Mouse (Mus musculus) retina, postnatal 7 days (tissue): ENCODE results near the gene Fam57a.
A peak's percentile ranks its signal among the peaks of the same experiment; 100 is the strongest.

ENCODE experiments used
- DNase-seq: peaks from one replicate; pipeline ENCODE4 v3.0.0-alpha.2; 2012; ENCODE audit warnings: low read depth, low spot score

The Fam57a gene

DNA sequence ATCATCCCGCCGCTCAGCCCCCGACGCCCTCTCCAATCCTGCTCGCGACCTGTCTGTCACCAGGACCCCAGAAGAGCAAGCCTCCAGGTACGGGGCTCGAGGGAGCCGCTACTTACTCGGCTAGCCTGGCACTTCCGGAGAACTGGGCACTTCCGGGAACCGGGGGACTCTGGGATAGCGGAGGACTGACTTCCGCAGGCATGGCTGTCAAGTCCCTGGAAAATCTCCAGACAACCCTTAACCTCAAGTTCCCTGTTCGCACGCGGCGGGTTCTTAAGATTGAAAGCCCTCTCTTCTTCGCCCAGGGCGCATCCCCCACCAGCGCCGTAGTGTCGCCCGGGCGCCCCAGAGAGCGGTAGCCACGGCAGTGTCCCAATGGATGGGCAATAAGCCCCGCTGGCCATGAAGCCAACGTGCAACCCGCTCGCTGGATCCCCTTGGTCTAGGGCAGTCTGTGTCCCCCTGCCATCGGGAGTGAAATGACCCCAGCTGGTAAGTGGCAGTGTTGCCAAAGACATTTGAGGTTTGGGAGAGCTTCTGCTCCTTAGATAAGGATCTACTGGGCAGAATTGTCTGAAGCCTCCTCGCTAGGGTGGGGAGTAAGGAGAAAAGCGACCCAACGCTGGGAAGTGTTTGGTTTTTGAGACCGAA, at the start of gene Fam57a, which contains the start of gene Vps53:
Fam57a (plus strand) TSS at position 177 of the 651 bp plus-strand sequence.
Vps53 (minus strand) TSS at position 153 of the 651 bp plus-strand sequence.
- DNase-seq = peak; percentile 86

DNA sequence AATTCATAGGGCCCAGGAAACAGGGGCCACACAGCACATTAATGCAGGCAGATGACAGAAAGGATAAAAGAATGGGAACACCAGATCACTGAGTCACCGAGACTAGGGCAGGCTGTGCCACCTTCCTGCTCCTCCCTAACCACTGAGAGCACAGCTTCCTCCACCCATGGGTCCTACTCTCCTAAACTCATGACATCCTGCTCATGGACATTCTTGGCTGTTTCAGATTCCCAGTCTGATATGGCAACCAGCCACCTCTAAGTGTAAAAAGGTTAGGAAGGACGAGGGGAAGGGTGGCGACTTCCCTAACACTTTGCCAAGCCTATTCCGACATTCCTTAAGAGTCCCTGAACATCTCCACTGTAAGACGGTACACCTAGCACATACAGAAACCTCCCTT, 48.6 kb upstream of the Fam57a start:
- no peak for DNase-seq

DNA sequence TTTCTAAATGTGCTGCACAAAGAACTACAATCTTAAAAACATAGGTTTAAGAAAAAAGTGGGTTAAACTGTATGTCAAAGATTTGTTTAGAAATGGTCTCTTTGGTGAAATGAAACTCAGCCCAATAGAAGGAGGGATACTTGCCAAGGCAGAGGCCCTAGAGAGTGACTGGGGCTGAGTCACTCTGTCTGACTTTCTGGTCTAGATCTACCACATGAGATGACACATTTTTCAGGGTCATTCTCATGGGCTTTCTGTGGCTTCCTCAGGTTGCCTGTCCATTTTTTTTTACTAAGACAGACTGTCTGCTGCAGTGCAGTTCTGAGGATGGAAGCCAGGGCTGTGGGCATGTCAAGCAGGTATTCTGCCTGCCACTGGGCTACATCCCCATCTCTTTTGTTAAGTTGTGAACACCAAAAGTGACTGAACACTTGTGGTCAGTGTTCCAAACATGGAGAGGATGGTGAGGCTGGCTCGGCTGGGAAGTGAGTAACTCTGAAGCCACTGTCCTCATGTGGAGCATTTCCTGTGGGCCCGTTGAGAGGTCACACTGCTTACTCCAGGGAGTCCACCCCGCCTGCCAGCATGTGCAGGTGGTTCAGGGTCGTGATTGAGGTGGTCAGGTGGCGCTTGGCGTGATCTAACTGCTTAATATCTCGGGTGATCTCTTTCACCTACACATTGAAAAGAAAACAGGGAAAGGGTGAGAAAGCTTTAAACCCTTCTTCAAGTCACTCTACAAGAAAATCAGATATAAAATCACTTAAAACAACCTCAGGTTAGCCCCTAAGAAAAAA, 43.6 kb upstream of the Fam57a start:
- DNase-seq = no peak

DNA sequence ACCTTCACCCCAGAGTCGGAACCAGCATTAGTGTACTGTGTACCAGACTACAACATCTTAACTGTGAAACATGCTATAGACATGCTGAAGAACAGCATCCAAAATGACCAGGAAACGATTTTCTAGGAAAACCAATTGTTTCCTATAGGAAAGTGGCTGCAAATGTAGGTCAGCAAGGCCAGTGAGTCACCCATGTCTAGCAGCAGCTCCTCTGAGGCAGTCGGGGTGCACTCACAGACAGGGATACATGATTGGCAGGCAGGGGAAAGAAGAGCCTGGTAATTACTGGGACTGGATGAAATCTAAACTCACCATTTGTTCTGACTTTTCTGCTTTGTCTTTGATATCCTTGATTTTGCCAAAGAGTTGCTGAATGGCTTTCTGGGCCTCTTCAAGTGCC, 41.5 kb upstream of the Fam57a start:
- no peak for DNase-seq

DNA sequence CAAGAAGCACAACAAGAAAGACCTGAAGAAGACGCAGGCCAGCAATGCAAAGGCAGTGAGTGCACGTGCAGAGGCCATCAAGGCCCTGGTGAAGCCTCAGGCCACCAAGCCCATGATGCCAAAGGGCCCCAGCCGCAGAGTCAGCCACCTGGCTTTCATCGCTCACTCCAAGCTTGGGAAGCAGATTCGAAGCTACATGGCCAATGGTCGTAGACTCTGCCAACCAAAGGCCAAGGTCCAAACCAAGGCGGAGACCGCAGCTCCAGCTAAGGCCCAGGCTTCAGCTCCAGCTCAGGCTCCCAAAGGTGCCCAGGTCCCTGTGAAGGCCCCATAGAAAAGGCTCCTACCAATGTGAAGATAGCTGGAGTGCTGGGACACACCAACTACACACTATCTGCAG, 35.1 kb upstream of the Fam57a start:
- DNase-seq = no peak

DNA sequence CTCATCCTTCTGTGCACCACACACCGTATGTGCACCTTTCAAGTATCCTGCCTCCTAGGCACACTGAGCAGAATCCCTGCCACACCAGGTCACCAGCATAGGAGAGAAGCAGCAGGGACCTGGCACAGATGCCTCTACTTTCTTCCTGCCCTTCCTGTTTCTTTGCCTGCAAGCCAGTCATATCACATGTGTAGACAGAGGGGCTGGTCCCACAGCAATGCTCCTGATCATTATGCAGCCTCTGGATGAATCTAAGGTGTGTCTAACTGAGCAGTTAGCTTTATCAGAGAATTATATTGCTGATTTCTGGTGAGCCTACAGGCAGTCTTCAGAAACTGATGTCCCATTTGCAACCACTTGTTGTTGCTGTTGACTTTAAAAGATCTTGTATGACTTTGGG, 34.3 kb upstream of the Fam57a start:
- DNase-seq = no peak

DNA sequence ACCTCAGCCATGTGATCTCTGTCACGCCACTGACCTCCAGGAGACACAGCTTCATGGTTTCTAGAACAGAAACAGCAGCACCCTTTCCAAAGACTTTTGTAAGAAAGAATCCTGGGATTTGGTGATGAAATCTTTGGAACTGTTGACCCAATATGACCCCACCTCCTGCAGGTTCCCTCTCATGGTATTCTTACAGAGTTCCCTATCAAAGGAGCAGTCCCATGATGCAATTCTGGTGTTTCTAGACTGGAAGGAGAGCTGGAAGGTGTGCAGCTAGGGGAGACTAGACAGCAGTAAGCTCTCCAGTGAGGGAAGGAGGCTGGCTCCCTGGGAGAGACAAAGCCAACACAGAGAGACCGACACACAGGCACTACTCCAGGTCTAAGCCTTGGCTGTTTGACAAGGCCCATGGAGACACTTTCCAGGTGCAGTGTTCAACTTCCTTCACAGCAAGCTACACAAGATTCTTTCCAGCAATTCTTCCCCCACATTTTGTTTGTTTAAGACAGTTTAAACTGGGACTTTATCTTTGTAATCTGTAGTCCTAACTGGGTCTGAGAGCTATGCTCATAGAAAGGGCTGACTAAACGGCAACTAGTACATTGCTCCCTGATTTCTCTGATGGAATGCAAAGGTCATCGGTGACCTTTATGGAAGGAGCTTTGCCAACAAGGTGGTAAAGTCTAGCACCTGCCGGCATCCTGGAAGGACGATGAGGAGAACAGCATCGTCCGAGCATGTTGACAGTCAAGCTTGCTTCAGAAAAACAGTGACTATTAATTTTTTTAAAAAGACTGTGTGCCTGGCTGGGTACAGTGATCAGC, 33.1 kb upstream of the Fam57a start:
- DNase-seq = no peak

DNA sequence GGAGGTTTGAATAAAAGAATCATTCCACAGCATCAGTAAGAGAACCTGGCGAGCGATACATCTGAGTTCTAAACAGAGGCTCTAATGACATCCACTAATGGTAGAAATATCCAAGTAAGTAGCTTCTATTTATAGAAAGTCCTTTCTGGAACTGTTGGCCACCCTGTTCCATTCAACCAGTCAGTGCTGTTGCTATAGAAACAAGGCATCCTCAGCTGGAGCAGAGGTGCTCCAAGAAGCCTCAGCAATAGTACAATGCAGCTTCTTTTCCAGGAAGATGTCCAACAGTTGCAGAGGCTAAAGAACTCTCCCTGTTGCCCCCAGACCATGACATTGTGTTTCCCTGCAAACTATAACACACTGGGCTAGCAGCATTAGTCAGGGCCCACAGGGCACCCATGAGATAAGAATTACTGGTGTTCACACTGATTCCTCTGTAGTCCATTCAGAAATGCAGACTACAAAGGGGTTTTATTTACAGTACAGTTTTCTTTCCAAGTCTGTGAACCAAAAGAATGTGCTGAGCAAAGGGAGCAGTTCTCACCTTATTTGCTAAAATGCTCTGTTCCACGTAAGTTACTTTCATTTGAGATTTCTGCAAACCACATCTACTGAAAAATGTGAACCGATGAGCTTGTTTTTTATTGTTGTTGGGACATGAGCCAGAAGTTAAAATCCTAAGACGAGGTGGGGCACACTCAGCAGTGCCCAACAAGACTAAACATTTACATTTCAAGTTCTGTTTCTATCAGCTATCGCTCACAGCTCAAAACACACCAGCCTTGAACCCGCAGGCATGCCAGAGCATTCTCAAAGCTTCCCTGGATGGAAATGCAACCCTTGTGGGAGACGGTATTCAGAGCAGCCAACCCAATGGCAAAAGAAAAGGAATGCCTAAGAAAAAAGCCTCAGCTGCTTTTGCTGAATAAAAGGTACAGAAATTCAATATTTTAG, 31.1 kb upstream of the Fam57a start:
- DNase-seq = no peak

DNA sequence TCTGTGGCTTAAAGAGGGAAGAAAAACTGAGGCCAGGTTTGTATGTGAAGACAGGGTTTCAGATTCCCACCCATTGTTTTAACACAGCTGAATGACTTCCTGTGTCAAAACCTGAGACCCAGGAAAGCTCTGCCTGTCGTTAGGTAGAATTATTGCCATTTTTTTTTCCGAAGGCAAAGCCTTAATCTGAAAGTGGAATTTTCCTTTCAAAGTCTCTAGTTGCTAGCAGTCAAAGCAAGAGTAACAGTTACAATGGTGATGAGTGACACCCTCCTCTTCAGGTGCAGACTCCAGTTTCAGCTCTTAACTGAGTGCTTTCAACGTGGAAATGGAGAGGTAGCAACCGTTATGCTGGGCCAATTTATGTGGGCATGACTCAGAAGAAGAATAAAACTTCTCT, 28.5 kb upstream of the Fam57a start:
- no peak for DNase-seq

DNA sequence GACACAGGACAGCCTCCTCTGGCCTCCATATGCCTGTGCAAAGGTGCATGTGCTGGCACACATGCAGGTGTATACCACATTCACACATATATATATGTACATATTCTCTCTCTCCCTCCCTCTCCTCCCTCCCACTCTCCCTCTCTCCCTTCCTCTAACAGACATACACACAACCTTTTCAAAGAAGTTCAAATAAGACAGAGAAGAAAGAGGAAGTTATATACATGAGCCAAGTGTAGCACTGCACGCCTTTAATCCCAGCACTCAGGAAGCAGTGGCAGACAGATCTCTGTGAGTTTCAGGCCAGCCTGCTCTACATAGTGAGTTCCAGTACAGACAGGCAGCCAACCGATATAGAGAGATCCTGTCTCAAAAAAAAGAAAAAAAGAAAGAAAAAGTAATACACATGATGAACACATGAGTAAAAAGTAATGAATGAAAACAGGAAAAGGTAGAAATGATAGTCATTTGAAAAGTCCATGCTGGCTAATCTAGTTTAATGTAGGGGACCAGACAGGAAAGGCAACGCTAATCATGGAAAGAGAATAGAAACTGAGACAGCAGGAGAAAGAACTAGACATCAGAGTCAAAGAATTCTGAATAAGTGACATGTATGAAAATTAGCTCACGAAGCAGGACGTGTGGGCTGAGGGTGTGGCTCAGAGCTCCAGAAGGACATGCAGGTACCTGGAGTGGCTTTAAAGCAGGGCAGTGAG, 26.1 kb upstream of the Fam57a start:
- DNase-seq = no peak

DNA sequence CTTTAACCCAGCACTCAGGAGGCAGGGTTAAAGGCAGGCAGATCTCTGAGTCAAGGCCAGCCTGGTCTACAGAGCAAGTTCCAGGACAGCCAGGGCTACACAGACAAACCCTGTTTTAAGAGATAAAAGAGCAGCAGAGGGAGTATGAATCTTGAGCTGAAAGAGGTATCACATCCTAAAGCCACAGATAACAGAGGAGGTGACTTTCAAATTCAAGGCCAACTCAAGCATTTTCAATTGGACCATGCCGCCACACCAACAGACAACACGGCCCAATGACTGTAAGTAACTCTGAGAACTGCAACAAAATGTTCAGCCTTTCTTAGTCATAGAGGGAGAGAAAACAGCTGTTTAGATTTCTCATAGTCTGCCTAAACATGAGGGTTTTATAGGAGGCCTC, 25.3 kb upstream of the Fam57a start:
- no peak for DNase-seq

DNA sequence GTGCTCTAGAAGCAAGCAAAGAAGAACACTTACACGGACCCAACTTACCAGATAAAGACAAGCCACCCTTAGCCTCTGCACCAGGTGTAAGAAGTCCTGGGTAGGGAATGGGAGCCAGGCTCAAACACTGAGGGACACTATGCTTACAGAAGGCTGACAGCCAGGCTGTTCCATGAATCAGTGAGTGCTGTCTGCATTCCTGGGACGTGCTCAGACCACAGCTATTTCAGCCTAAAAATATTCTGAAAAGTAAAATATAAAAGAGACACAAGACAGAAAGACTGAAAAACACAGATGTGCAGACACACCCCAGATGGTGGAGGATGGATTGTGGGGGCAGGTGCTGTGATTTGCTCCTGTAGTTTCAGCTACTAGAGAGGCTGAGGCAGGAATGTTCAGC, 24.6 kb upstream of the Fam57a start:
- no peak for DNase-seq

DNA sequence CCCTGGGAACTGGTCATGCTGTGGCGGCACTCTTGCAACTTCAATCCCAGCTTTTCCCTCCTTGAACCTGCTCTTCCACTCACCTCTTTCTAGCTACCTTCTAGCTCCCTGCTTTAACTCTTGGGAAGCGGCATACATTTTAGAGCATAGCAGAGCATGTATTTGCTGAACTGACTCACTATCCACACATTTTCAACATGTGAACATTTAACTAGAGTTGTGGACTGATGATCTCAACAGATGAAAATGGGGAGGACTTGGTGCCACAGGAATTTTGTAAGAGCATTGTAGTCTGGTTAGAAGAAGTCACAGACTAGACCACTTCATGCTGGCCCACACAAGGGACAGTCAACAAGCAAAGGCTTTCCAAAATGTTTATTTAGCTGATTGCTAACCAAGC, 21.1 kb upstream of the Fam57a start:
- no peak for DNase-seq

DNA sequence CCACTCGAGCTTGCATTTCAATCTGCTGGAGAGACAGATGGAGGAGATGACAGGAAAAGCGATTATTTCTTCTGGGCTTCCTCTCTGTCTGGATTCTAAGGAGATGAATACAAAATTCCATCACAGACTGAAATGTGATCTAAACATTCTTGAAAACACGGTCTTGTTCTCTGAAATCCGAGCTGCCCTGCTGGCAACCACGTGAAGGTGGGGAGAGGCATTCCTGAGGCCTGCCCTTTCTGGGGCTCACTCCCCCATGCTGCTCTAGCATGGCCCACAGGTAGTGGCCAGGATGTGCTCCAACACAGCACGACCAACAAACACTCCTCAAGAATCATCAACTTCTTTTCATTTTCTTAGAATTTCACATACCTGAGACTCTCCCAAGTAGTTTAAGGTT, 19.2 kb upstream of the Fam57a start:
- DNase-seq = no peak

DNA sequence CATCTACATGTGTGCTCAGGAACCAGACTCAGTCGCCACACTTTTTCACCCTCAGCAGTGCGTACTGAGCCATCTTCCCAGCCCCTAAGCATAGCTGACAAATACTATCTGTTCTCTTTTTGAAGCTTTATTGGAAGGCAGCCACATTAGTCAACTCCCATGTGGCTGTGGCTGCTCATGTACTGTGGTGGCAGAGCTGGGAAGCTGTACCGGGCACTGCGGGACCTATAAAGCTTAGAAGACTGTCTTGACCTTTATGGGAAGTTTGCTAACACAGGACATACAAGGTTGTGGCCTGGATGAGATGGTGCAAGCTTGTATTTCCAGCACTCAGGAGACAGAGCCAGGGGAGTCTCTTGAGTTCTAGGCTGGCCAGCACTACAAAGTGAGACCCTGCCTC, 12.8 kb upstream of the Fam57a start:
- DNase-seq = no peak

DNA sequence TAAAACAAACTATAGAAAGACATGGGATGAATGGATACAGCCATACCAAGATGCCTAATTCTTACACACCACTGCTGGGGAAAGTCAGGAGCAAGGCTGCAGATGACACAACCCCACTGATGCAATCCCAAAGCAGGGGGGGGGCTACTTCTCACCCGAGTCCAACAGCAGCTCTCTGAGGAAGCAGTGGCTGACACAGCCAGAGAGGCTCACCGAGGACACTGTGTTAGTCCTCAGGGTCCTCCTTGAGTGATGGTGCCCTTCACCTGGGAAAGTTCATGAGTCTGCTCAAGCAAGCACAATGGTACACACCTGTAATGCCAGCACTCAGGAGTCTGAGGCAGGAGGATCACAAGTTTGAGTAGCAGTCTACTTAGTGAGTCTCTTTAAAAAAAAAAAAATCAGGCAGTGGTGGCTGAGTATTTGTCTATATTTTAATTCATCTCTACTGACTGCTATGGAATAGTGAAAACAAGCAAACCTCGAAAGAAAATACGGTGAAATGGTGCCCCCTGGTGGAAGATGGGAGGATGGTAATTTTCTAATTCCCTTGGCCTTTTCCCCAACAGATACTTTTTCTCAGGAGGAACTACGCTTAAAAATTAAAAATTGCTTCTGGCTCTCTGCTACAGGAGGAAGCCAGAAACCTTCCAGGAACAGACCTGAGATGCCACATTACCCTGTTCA, 12.2 kb upstream of the Fam57a start:
- DNase-seq = peak; percentile 70

DNA sequence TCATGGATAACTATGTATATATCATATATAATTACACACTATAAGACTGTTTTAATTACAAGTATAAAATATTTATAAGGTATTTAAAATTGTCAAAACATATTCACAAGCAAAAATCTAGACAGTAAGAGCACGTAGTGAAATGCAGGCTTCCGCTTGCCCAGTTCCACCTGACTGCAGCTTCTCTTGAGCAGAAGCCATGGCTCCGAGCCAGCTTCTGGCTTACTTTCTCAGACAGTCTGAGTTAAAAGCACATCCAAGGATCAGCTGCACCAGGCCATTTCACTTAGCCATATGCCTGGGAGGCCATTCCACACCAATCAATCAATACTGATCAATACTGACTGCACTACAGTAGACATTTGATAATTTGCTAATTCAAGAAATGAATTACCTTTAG, 10.5 kb upstream of the Fam57a start:
- DNase-seq = no peak

DNA sequence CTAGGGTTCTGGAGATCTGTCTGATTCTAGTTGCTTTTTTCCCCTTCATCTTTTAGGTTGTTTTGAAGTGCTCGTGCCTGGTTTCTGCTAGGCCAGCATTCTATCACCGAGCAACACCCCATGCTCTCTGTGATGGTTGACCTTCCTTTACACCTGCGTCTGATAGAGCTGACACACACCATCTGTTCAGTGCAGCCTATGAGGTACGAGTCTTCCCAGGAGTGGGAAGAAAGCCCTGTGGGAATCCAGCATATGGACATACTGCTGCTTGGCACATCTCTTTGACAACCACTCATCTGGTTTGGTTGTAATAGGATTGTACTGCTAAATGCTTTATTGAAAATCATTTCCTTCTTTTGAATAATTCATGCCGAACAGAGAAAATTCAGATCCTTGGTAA, 9.3 kb upstream of the Fam57a start:
- no peak for DNase-seq

DNA sequence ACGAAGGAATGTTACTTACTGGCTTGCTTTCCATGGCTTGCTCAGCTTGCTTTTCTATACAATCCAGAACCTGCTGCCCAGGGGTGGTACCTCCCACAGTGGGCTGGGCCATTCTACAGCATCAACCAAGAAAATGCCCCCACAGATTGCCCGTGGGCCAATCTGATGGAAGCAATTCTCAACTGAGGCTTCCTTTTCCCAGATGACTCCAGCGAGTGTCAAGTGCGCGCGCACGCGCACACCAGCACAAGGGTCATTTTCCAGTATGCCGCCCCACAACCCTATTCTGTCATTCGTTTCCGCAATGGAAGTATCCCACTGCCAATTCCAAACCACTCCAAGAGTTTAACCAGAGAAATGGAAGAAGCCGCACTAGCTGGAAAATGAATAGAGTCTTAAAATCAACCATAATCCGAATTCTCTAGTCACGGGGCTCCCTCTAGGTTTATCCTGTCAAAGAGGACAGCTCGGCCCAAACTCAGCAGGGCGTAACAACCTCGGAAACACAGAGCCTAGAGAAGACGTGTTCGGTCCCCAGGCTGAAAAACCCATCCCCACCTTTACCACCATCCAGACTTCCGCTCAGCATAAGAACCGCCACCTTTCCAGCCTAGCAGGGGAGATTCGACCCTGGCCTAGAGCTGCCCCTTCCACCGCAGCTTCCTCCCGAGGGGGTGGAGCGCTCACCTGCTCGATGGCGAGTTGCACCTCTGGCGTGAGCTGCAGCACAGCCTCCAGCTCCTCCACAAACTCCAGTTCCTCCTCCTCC, 561 bp upstream of the Fam57a start:
- no peak for DNase-seq
